Comparison of ENCODE assay signal across 13 mouse cellular contexts in the genomic region with DNA sequence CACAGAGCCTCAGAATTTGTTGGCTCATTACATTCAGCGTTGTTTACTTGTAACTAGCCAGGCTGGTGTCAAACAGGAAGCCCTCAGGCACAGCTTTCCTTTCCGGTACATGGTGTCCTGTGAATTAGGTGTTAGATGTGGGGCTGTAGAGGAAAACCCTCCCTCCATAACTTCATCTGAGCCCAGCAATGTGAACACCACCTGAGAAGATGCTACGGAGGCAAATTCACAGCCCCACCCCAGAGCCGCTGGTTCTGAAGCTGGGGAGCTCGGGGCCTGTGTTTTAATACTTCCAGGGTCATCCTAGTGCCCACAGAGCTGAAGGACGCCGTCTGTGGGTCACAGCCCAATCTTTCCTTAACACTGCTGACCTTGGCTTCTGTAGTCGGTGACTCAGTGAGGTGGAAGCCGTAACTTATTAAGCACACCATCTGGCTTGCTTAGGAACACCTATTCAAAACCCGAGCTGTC. TPM values are rescaled to one million over a fixed set of nuclear protein-coding genes. Genes with fewer than 3 reads are reported as not detected.
DNase-seq lines count a peak whose midpoint lies in the region; ATAC-seq and TF ChIP-seq lines count a peak whose summit lies in the region.
"Had no signal": no experiment of that assay in that cellular context is flagged by ENCODE, and none has a peak within 500 bp of the region (broad histone marks: within the 10 kb centered on the region; RNA-seq: fewer than 3 reads in every experiment).

No protein-coding gene starts in this region.

- TF ChIP-seq CTCF in lung, adult 2 months (IDR thresholded peaks at IDR 0.05; ENCODE audit: insufficient read depth, low read length), result no peak

- H3K4me3 ChIP-seq in heart, embryonic 11.5 days (ENCODE audit: low read depth, low read length), result no peak overlapping the region
- H3K4me3 ChIP-seq in lung, adult 2 months (replicated peaks; ENCODE audit: extremely low read depth, low read depth, low read length), result no peak overlapping the region
- no peak overlapping the region for H3K4me3 ChIP-seq in forebrain, embryonic 14.5 days (ENCODE audit: low read depth, low read length)
- H3K4me3 ChIP-seq: stomach, embryonic 15.5 days had no signal

- no peaks in the 10 kb centered on the region for H3K9me3 ChIP-seq in heart, embryonic 11.5 days (replicated peaks; ENCODE audit: control insufficient read depth, low read length)
- H3K9me3 ChIP-seq in forebrain, embryonic 14.5 days (replicated peaks; ENCODE audit: control insufficient read depth, low read length), result no peaks in the 10 kb centered on the region
- H3K9me3 ChIP-seq: stomach, embryonic 15.5 days had no signal

- no peaks in the 10 kb centered on the region for H3K36me3 ChIP-seq in heart, embryonic 11.5 days (ENCODE audit: control insufficient read depth, insufficient read depth, low read length)
- no peaks in the 10 kb centered on the region for H3K36me3 ChIP-seq in forebrain, embryonic 14.5 days (ENCODE audit: control insufficient read depth, insufficient read depth, low read length)
- H3K36me3 ChIP-seq: stomach, embryonic 15.5 days had no signal

- H3K4me2 ChIP-seq in heart, embryonic 11.5 days, result no peak overlapping the region
- H3K4me2 ChIP-seq in forebrain, embryonic 14.5 days (ENCODE audit: low read length), result no peak overlapping the region
- H3K4me2 ChIP-seq: stomach, embryonic 15.5 days had no signal

- no peak for ATAC-seq in heart, embryonic 11.5 days (replicated peaks; ENCODE audit: insufficient number of reproducible peaks, low FRiP score, low TSS enrichment)
- ATAC-seq in forebrain, embryonic 14.5 days, result no peak

- no peak overlapping the region for H3K9ac ChIP-seq in heart, embryonic 11.5 days (ENCODE audit: low read depth, low read length)
- H3K9ac ChIP-seq in forebrain, embryonic 14.5 days (ENCODE audit: low read length), result no peak overlapping the region
- H3K9ac ChIP-seq: stomach, embryonic 15.5 days had no signal

- no peaks in the 10 kb centered on the region for H3K4me1 ChIP-seq in heart, embryonic 11.5 days (ENCODE audit: control insufficient read depth, insufficient read depth, low read length)
- H3K4me1 ChIP-seq in lung, adult 2 months (ENCODE audit: control insufficient read depth, insufficient read depth, low read length), result peaks cover 18% of the 10 kb centered on the region
- no peaks in the 10 kb centered on the region for H3K4me1 ChIP-seq in forebrain, embryonic 14.5 days (ENCODE audit: control insufficient read depth, insufficient read depth, low read length)
- H3K4me1 ChIP-seq: stomach, embryonic 15.5 days had no signal

- no peak for TF ChIP-seq POLR2A in lung, adult 2 months (IDR thresholded peaks at IDR 0.05; ENCODE audit: borderline replicate concordance, extremely low read depth, low read depth, low read length)

- 54% methylated on average over 10 of the region's 10 CpGs for WGBS in heart, embryonic 11.5 days (ENCODE audit: insufficient replicate concordance)
- whole genome bisulfite sequencing in lung, adult 2 months, result 54% methylated on average over 10 of the region's 10 CpGs
- WGBS in forebrain, embryonic 14.5 days, result 76% methylated on average over 10 of the region's 10 CpGs

- peak; percentile 28 to 68 for DNase-seq in heart, adult 18-20 months
- DNase-seq in lung, postnatal 36 days, result peak; percentile 51
- no peak for DNase-seq in lung, adult 2 months
- peak; percentile 49 for DNase-seq in adrenal gland, postnatal 10 days
- peak; percentile 17 to 55 for DNase-seq in natural killer cell, adult 2 months (ENCODE audit: low spot score in 2 of 2)
- DNase-seq in forebrain, embryonic 14.5 days (ENCODE audit: low spot score), result no peak
- no peak for DNase-seq in layer of hippocampus, adult 8-10 months (ENCODE audit: low spot score in 2 of 2)

- H3K27me3 ChIP-seq in heart, embryonic 11.5 days (ENCODE audit: control insufficient read depth, insufficient read depth, low read length), result no peaks in the 10 kb centered on the region
- no peaks in the 10 kb centered on the region for H3K27me3 ChIP-seq in forebrain, embryonic 14.5 days (replicated peaks; ENCODE audit: control insufficient read depth, insufficient read depth, low read length)
- H3K27me3 ChIP-seq: stomach, embryonic 15.5 days had no signal

- H3K27ac ChIP-seq in heart, embryonic 11.5 days (ENCODE audit: low read depth, low read length), result no peak overlapping the region
- H3K27ac ChIP-seq in forebrain, embryonic 14.5 days (ENCODE audit: low read depth, low read length), result no peak overlapping the region
- H3K27ac ChIP-seq: stomach, embryonic 15.5 days had no signal

RNA-seq across cellular contexts. Expression of gene Rab27a, which starts 10.8 kb away (rescaled TPM):
- 1 to 10 TPM; 5.1 to 6.9 TPM for total RNA-seq in heart, adult 18-20 months (2021)
- polyA plus RNA-seq in heart, embryonic 11.5 days (2014; fragmentation: Nextera tagmentation; extraction: Ambion mirVana), result 1.6 and 2.0 TPM in 2 replicates
- polyA plus RNA-seq in lung, adult 2 months (2012; rRNA removed), result 16.7 and 29.8 TPM in 2 replicates
- 10 to 100 TPM; 21.9 to 27.0 TPM for total RNA-seq in adrenal gland, postnatal 10 days (2021)
- 0.51 and 0.69 TPM in 2 replicates for polyA plus RNA-seq in forebrain, embryonic 14.5 days (2014; fragmentation: Nextera tagmentation; extraction: Ambion mirVana)
- 10 to 100 TPM; 17.1 to 18.2 (median 17.9) TPM for total RNA-seq in layer of hippocampus, adult 8-10 months (2022)

RNA-seq across cellular contexts. Expression of gene Pigb, which starts 15.3 kb away (rescaled TPM):
- 1 to 10 TPM; 1.8 to 2.5 TPM for total RNA-seq in heart, adult 18-20 months (2021)
- 10.7 and 11.3 TPM in 2 replicates for polyA plus RNA-seq in heart, embryonic 11.5 days (2014; fragmentation: Nextera tagmentation; extraction: Ambion mirVana)
- 8.4 and 12.1 TPM in 2 replicates for polyA plus RNA-seq in lung, adult 2 months (2012; rRNA removed)
- 10 to 100 TPM in 1 of 2 experiments, 1 to 10 TPM in 1; 7.6 to 12.1 TPM for total RNA-seq in adrenal gland, postnatal 10 days (2021)
- polyA plus RNA-seq in forebrain, embryonic 14.5 days (2014; fragmentation: Nextera tagmentation; extraction: Ambion mirVana), result 11.1 and 12.7 TPM in 2 replicates
- 10 to 100 TPM; 15.5 to 19.3 (median 17.3) TPM for total RNA-seq in layer of hippocampus, adult 8-10 months (2022)

RNA-seq across cellular contexts. Expression of gene Khdc3, which starts 46.2 kb away (rescaled TPM):
- under 1 TPM; 0.40 to 0.46 TPM for total RNA-seq in heart, adult 18-20 months (2021)
- polyA plus RNA-seq in heart, embryonic 11.5 days (2014; fragmentation: Nextera tagmentation; extraction: Ambion mirVana), result not detected in 2 replicates
- 0.25 and 0.31 TPM in 2 replicates for polyA plus RNA-seq in lung, adult 2 months (2012; rRNA removed)
- total RNA-seq in adrenal gland, postnatal 10 days (2021), result under 1 TPM; 0.72 to 0.94 TPM
- polyA plus RNA-seq in forebrain, embryonic 14.5 days (2014; fragmentation: Nextera tagmentation; extraction: Ambion mirVana), result not detected in 2 replicates
- total RNA-seq in layer of hippocampus, adult 8-10 months (2022), result 1 to 10 TPM; 3.0 to 5.4 (median 4.5) TPM
- polyA plus RNA-seq: gonadal fat pad, adult 2 months had no signal

RNA-seq across cellular contexts. Expression of gene Gm20509, which starts 46.8 kb away (rescaled TPM):
- not detected for total RNA-seq in heart, adult 18-20 months (2021)
- not detected in 2 replicates for polyA plus RNA-seq in heart, embryonic 11.5 days (2014; fragmentation: Nextera tagmentation; extraction: Ambion mirVana)
- not detected in 2 replicates for polyA plus RNA-seq in lung, adult 2 months (2012; rRNA removed)
- total RNA-seq in adrenal gland, postnatal 10 days (2021), result not detected
- not detected in 2 replicates for polyA plus RNA-seq in forebrain, embryonic 14.5 days (2014; fragmentation: Nextera tagmentation; extraction: Ambion mirVana)
- total RNA-seq in layer of hippocampus, adult 8-10 months (2022), result 1 to 10 TPM; 1.0 to 4.3 (median 1.3) TPM
- total RNA-seq: left cerebral cortex, postnatal 14 days had no signal
- polyA plus RNA-seq: cortical plate, adult 2 months; gonadal fat pad, adult 2 months; lung, embryonic 16.5 days; stomach, embryonic 15.5 days had no signal

RNA-seq across cellular contexts. Expression of gene Rsl24d1, which starts 57.8 kb away (rescaled TPM):
- total RNA-seq in heart, adult 18-20 months (2021), result 10 to 100 TPM; 46.0 to 53.9 TPM
- polyA plus RNA-seq in heart, embryonic 11.5 days (2014; fragmentation: Nextera tagmentation; extraction: Ambion mirVana), result 102 and 110 TPM in 2 replicates
- polyA plus RNA-seq in lung, adult 2 months (2012; rRNA removed), result 9.3 and 18.8 TPM in 2 replicates
- total RNA-seq in adrenal gland, postnatal 10 days (2021), result 10 to 100 TPM; 61.2 to 63.7 TPM
- 135 and 138 TPM in 2 replicates for polyA plus RNA-seq in forebrain, embryonic 14.5 days (2014; fragmentation: Nextera tagmentation; extraction: Ambion mirVana)
- 10 to 100 TPM; 55.8 to 64.9 (median 60.1) TPM for total RNA-seq in layer of hippocampus, adult 8-10 months (2022)

Comparison
In these comparisons a context has a peak if more than half of its experiments do, and no peak if none do; other contexts are left out.
1. DNase-seq: peak in heart, adult 18-20 months (2 of 2), lung, postnatal 36 days (single experiment), adrenal gland, postnatal 10 days (single experiment) and natural killer cell, adult 2 months (2 of 2); none in lung, adult 2 months (single experiment), forebrain, embryonic 14.5 days (single experiment) and layer of hippocampus, adult 8-10 months (0 of 2).